Mouse (Mus musculus) E14TG2a.4 (cell line): Measurements from ENCODE around the gene Plpp1.

Source experiments
- H3K27me3 ChIP-seq: 2 replicates; pipeline ENCODE4 v1.6.1; 2014; ENCODE audit warnings: low read length, control low read depth; ENCODE audit not compliant: insufficient read depth
- H3K36me3 ChIP-seq: 2 replicates; pipeline ENCODE4 v1.6.1; 2014; ENCODE audit warnings: low read length, control low read depth; ENCODE audit not compliant: insufficient read depth
- H3K4me1 ChIP-seq: replicated peaks from 2 replicates; pipeline ENCODE4 v1.6.1; 2014; ENCODE audit warnings: low read depth, low read length, control low read depth
- H3K4me3 ChIP-seq: replicated peaks from 2 replicates; pipeline ENCODE4 v1.5.1; 2014; ENCODE audit warnings: mild to moderate bottlenecking, low read length
- H3K9me3 ChIP-seq: 2 replicates; pipeline ENCODE4 v1.6.1; 2014; ENCODE audit warnings: low read length, control low read depth
- CTCF ChIP-seq: conservative IDR thresholded peaks from 2 replicates; pipeline ENCODE4 v1.5.1; 2014; ENCODE audit warnings: low read length
- NANOG ChIP-seq: IDR thresholded peaks from 2 replicates; pipeline ENCODE4 v1.6.1; 2014; ENCODE audit warnings: borderline replicate concordance, low read length, mixed read lengths
- POU5F1 ChIP-seq: IDR thresholded peaks from 2 replicates; pipeline ENCODE4 v1.6.1; 2014; ENCODE audit warnings: low read length, borderline replicate concordance

The Plpp1 gene

DNA sequence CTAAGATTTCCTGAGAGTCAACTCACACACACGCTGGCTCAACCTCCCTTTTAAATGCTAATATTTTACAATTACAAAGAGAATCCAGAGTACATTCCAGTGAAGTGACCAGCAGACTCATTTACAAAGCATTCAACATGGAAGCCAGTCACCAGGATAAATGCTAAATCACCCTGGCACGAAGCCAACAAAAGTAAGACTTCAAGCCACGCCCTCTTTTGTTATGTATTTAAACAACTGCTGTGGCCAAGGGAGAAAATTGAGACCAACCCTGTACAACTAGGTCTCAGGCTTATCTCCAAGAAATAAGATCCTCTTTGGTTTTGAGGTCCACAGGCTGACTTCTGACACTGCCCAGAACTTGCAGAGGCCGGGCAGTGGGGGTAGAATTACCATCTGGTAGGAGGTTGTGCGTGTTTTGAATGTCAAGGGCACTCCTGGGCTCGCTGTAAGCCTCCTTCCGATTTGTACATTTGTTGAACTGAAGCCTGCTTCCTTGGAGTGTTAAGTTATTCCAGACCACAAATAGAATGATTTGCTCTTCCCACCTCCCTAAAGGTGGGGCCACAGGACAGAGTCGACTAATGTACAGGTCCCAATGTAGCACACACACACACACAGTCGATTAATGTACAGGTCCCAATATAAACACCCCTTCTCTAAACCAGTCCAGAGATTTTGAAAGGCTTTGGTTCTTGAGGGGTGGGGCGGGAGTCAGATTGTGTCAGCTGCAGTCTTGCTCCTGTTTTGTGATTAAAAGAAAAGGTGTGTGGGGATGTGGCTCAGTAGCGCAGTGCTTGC is 29.9 kb upstream of the Plpp1 start:
- H3K4me3 ChIP-seq = peak overlapping the region; percentile 39
- no peaks in the 10 kb centered on the region for H3K36me3 ChIP-seq
- TF ChIP-seq POU5F1 (peak; percentile 72; the same call in 1 of the 2 replicates), CTCF (no peak)
- H3K4me1 ChIP-seq = peaks cover 40% of the 10 kb centered on the region
- H3K9me3 ChIP-seq = peaks cover 5% of the 10 kb centered on the region
- H3K27me3 ChIP-seq = no peaks in the 10 kb centered on the region

- Histone ChIP-seq H3K4me1 (peaks cover 47% of the 10 kb centered on the region), H3K27me3 (no peaks in the 10 kb centered on the region), H3K36me3 (no peaks in the 10 kb centered on the region), H3K4me3 (peak overlapping the region; percentile 39), H3K9me3 (peaks cover 5% of the 10 kb centered on the region)
- no peak for TF ChIP-seq POU5F1
- no peak for TF ChIP-seq CTCF
- no peak for TF ChIP-seq NANOG
These were observed 29.0 kb upstream of the Plpp1 start for GRCm38 (mm10) chr13:112771447-112772208.

DNA sequence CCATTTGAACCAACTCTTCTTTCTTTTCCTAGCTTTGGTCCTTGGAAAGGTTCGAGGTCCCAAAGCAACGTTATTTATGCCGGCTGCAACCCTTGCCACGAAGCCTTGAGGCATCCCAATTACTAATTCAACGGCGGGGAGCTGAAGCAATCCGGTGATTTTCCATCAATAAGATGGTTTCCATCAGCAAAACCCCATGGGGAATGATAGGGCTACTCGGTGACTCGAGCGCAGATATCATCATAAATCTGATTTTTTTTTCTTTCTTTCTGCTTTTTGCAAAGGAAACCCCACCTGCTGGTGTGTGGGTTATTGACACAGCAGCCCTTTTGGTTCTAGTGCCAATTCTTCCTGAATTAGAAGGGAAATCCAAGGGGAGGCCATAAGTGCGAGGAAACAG is 28.3 kb upstream of the Plpp1 start:
- H3K4me3 ChIP-seq = peak overlapping the region; percentile 35; the same call in 1 of the 2 replicates
- no peaks in the 10 kb centered on the region; the same call in 1 of the 2 replicates for H3K27me3 ChIP-seq
- peaks cover 2% of the 10 kb centered on the region for H3K9me3 ChIP-seq
- peaks cover 47% of the 10 kb centered on the region for H3K4me1 ChIP-seq
- no peaks in the 10 kb centered on the region for H3K36me3 ChIP-seq
- TF ChIP-seq CTCF (no peak), NANOG (no peak), POU5F1 (no peak)

DNA sequence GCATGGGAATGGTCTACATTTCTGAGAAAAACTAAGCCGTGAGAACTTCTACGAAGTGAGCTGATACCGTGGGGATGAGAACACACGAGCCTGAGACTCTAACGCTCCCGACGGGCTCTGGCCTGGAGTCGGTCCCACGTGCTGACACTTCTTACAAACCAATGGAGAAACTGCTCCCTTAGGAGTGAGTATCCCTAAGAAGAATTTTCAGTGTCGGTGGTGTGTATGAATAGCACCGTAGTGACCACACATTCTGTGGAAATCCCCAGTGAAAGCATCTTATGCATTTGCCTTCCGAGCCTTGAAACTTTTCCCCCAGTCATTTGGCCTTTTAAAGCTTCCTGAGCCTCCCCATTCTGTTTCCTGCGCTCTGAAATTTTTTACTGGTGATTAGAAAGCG is 27.7 kb upstream of the Plpp1 start:
- Histone ChIP-seq H3K9me3 (no peaks in the 10 kb centered on the region), H3K36me3 (no peaks in the 10 kb centered on the region), H3K4me3 (no peak overlapping the region), H3K4me1 (peaks cover 48% of the 10 kb centered on the region), H3K27me3 (no peaks in the 10 kb centered on the region; the same call in 1 of the 2 replicates)
- TF ChIP-seq POU5F1 (no peak), CTCF (no peak), NANOG (no peak)

- Histone ChIP-seq H3K4me1 (peaks cover 48% of the 10 kb centered on the region), H3K9me3 (no peaks in the 10 kb centered on the region), H3K36me3 (no peaks in the 10 kb centered on the region), H3K4me3 (no peak overlapping the region), H3K27me3 (no peaks in the 10 kb centered on the region; the same call in 1 of the 2 replicates)
- TF ChIP-seq POU5F1 = no peak
- TF ChIP-seq CTCF = no peak
- TF ChIP-seq NANOG = no peak
These were observed 26.5 kb upstream of the Plpp1 start for GRCm38 (mm10) chr13:112773991-112774675.

DNA sequence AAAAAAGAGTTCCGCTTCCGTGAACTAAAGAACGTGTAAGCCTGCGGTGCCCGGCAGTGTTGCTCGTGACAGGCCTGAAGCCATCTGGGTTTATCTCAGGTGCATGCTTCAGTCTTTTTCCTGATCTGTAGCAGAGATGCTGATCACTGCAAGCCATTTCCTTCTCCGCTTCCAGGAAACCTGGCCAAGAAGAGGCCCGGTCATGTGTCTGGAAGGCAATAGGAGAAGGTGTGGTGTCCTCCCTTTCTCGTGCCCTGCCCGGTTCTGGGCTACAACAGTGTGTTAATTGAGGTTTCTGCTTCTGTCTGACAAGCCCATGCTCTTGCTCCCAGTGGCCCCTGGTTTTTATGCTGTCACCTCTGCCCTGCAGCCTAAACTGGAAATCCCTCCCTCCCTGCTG is 24.7 kb upstream of the Plpp1 start:
- H3K4me1 ChIP-seq = peaks cover 36% of the 10 kb centered on the region
- no peaks in the 10 kb centered on the region for H3K36me3 ChIP-seq
- TF ChIP-seq POU5F1 (no peak), CTCF (no peak), NANOG (no peak)
- H3K4me3 ChIP-seq = peak overlapping the region; percentile 13; the same call in 1 of the 2 replicates
- H3K27me3 ChIP-seq = no peaks in the 10 kb centered on the region; the same call in 1 of the 2 replicates
- no peaks in the 10 kb centered on the region for H3K9me3 ChIP-seq

GRCm38 (mm10) chr13:112778407-112778806 is 22.2 kb upstream of the Plpp1 start:
- no peaks in the 10 kb centered on the region for H3K36me3 ChIP-seq
- H3K4me1 ChIP-seq = peaks cover 18% of the 10 kb centered on the region
- H3K27me3 ChIP-seq = no peaks in the 10 kb centered on the region; the same call in 1 of the 2 replicates
- no peaks in the 10 kb centered on the region for H3K9me3 ChIP-seq
- TF ChIP-seq POU5F1 (no peak), CTCF (no peak), NANOG (no peak)
- no peak overlapping the region for H3K4me3 ChIP-seq

- H3K4me3 ChIP-seq = no peak overlapping the region
- no peaks in the 10 kb centered on the region for H3K36me3 ChIP-seq
- H3K4me1 ChIP-seq = peaks cover 32% of the 10 kb centered on the region
- no peaks in the 10 kb centered on the region for H3K27me3 ChIP-seq
- H3K9me3 ChIP-seq = no peaks in the 10 kb centered on the region
- no peak for TF ChIP-seq NANOG
- TF ChIP-seq CTCF = no peak
- no peak for TF ChIP-seq POU5F1
These were observed 15.3 kb upstream of the Plpp1 start for GRCm38 (mm10) chr13:112785305-112785704.
